Mouse (Mus musculus) mouse trophoblast stem cell (cell line): Measurements from ENCODE around the gene Znhit2.

Source experiments
- in situ Hi-C, 2 experiments: fragments of 300-500 bp; cut with MseI, MboI; formaldehyde crosslinking; loops; 2 replicates in 1 of 2; 3 replicates in 1 of 2; pipeline ENCODE4 v1.15.1; 2025

Gene Znhit2

DNA sequence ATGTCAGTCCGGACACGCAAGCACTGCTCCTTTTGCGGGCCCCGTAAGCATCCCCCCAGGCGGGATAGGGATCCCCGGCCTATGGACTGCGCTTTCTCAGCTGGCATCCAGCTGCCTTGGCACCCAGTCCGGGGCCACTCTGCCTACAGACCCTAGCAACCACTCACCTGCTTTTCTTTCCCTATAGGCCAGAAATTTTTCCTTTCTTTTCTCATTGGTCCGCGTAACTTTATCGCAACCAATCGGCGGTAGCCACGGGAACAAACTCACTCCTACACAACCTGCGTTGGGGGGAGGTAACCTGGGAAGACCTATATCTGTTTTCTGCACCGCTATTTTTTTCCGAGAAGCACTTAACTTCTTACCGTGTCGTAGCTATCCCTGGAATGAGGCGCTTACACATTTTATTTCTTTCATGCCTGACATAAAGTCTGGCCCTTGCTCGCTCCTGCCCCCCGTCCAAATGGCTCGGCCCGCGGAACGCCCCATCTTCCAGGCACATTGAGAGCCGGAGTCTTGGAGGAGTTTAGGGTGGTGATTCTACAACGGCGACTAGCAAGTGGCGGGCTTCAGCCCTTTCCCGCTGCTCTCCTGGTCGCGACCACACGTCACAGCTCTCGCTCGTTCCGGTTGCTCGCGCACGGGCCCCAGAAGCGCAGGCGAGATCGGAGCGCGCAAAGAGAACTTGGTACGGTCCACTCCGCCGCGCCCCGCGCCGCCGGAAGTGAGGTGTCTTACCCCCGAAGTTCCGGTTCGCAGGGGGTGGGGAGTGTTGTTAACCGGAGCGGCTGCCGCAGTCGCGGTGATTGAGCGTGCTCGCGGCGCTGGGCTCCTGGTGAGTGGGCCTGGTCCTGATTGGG lies 14.5 kb upstream of the Znhit2 start, which contains the start of gene Syvn1:
TSS of gene Syvn1 (plus strand) at position 283 of the 860 bp plus-strand sequence.
- in situ Hi-C loops, result no loop called here

DNA sequence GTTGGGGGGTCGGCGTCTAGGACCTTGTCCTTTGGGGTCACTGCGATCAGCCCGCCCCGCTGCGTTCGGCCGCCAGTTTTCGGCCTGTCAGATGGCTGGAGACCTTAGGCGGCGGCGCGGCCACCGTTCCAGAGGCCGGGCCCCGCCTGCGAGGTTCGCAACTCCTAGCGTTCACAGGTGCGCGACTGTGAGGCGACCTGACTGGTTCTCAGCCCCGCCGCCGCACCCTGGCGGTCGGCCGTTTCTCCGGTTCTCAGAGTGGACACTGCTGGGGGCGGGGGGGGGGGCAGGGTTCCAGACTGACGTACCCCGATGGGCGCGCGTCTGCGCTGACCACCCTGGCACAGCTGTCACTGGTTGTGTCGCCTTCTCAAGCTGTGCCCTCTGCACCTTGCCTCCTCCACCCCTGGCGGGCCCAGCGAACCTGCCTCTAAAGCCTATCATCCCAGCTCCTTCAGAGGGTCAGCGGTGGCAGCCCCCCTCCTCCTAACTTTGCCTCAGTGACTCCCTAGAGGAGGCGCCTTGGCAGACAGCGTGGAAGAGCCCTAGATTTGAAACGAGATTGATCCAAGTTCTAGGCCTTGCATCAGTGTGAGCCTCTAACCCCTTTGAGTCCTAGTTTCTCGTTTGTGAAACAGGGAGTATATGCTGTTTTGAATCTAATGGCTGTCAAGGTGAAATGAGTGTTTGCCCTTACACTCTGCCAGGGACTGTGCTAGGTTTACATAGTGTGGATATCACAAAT lies 13.7 kb upstream of the Znhit2 start:
- in situ Hi-C loops, result no loop called here

DNA sequence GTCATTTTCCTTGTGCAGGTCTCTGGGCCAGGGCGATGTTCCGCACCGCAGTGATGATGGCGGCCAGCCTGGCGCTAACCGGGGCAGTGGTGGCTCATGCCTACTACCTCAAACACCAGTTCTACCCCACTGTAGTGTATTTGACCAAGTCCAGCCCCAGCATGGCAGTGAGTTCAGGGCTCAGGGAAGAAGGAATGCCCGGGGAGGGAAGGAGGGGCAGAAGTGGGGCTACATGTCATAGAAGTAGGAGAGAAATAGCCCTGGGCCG lies 13.2 kb upstream of the Znhit2 start:
- in situ Hi-C loops, result no loop called here

DNA sequence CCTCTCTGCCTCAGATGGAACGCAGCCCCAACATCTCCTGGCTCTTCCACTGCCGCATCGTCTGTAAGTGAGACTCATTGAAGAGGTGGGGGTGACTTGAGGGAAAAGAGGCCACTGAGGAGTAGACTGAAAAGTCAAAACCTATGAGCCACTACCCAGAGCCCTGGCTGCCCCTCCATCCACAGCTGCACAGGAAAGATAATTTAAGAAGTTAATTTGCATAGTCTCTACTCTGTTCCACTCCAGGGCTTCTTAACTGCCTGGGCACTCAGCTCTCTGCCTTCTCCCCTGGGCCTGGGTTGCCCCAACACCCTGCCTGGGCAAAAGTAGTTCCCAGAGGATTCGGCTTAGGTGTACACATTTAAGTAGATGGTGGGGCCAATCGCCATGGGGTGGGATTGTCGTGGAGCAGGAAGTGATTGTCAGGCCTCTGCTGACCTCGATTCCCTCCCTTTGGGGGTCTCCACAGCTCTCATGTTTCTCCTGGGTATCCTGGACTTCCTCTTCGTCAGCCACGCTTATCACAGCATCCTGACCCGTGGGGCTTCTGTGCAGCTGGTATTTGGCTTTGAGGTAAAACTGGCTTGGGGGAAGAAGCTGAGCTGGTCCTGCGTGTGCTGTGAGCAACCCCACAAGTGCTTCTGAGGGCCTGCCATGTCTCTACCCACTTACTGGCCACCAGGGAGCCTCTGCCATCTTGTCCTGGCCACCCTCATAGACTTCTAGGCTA lies 12.1 kb upstream of the Znhit2 start:
- in situ Hi-C loops, result no loop called here

DNA sequence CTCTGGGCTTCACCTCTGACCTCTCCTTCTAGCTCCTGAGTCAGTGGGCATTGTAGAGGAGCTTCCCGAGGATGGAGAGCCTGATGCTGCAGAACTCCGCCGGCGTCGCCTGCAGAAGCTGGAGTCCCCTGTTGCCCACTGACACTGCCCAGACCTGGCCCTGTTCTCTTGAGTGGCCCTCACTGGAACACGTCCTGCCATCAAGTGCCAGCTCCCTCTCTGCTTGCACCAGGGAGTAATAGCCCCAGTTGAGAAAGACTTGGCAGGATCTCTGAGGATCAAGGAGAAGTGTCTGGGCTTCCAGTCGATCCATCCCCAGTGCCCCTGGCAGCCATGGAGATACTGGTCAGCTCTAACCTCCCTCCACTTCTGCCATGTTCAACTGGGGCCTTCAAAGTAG lies 8.5 kb upstream of the Znhit2 start:
- in situ Hi-C loops, result no loop called here

DNA sequence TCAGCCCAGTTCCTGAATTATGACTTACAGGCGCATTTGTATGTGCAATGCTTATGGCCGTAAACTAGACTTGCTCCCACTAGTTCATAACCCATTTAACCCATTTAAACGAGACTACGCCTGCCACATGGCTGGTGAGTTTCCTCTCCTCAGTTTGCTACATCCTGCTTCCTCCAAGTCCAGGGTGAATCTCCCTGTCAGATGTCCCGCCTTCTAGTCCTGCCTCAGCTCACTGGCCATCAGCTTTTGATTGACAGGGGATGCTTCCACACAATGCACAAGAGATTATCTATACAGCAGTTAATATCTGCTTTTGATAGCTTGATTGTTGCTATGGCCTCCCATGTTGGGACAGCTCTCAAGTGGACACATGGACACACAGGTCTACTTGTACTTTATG lies 6.7 kb upstream of the Znhit2 start:
- in situ Hi-C loops, result no loop called here

DNA sequence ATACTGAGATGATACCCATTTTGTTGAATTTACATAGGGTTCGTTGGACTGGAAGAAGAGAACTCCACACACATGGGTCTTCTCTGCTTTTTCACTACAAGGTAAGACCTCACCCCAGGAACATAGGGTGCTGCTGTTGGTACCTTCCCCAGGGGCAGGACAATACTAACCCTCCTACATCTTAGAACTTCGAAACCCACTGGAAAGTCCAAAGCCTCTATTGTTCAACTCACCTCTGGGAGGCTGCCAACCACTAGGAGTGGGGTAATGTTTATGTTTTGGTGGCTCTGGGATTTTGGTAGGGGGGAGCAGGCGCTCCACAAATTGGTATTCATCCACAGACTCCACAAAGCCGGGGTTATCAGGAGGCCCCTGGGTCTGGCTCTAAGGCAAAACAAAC lies 4.3 kb upstream of the Znhit2 start:
- in situ Hi-C loops, result no loop called here

DNA sequence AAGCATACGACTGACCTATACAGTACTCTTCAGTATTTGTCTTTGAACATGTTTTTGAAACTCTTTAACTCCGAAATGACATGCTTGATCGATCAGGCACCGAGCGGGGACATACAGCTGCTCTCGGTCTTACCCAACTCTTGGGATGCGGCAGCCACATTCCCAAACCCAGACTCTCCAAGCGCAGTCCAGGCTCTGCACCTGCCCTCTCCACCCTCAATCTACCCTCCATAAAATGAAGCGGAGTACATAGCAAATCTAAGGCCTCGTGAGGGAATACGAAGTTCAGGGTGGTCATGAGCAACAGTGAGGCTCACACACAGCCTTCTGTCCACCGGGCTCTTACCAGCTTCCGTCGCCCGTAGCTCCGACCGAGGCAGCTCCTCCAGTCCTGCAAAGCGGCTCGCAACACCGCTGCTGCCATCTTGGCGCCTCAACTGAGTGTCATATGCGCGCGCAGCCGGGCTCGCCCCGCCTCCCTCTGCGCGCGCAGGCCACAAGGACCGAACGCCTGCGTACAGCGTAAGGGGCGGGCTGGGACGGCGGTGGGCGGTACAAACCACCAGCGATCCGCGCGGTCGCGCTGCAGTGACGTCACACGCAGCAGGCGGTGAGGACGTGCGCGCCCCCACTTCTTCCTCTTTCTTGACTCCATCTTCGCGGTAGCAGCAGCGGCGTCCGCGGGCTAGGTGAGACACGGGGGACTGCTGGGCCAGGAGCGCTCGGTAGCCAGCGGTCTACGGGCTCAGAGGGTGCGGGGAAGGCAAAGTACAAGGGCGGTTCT lies 3.5 kb upstream of the Znhit2 start, which contains the start of the genes Mrpl49 and Fau:
TSS of gene Mrpl49 (minus strand) at position 473 of the 784 bp plus-strand sequence.
TSS of gene Fau (plus strand) at position 532 of the 784 bp plus-strand sequence.
- in situ Hi-C loops, result no loop called here

DNA sequence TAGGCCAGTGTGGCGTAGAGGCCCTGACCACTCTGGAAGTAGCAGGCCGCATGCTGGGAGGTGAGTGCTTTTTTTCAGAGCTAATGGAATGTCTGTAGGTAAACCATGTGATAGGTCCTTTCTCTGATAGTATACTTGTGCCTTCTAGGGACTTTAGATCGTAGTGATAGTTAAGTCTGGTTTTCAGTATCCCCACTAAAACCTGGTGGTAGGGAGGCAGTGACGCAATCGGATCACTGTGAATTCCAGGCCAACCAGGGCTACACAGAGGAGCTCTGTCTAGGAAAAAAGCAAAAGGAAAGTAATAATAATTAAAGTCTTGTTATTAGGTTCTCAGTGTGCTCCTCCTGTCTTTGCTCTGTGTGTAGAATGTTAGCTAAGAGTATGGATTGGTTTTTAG lies 2.5 kb upstream of the Znhit2 start:
- in situ Hi-C loops, result no loop called here

DNA sequence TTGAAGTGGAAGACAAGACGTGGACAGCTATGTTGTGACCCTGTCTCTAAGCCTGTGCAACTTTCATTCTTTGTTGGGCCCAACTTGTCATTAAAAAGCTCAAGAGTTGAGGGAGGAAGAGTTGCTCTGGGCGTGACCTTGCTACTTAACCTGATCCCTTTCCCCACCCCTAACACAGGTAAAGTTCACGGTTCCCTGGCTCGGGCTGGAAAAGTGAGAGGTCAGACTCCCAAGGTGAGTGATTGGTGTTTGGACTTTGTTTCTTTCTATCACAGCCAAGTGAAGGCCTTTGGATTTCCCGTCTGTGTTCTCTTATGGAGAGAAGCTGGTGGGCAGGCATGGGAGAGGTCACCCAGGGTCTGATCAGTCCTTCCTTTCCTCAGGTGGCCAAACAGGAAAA lies 2.0 kb upstream of the Znhit2 start:
- in situ Hi-C loops, result no loop called here

DNA sequence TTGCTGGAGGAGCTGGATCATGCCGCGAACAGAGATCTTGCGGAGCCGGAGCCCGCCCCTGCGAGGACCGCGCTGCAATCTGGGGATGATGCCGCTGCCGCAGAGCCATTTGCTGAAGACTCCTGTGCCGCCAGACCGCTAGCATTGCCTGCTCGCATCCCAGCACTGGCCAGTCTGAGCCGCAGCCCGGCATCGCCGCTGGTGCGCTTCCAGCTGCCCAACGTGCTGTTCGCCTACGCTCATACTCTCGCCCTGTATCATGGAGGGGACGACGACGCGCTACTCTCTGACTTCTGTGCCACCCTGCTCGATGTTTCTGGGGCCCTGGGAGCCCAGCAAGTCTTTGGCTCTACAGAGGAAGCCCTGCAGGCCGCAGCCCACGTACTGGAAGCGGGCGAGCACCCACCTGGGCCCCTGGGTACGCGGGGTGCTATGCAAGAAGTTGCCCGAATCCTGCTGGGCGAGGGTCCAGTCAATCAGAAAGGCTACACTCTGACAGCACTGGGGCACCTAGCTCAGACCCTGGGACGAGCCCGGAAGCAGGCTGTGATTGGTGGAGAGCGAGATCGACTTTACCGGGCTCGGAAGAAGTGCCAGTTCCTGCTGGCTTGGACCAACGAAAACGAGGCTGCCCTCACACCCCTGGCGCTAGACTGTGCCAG lies 780 bp downstream of the Znhit2 start:
- in situ Hi-C loops, result no loop called here

DNA sequence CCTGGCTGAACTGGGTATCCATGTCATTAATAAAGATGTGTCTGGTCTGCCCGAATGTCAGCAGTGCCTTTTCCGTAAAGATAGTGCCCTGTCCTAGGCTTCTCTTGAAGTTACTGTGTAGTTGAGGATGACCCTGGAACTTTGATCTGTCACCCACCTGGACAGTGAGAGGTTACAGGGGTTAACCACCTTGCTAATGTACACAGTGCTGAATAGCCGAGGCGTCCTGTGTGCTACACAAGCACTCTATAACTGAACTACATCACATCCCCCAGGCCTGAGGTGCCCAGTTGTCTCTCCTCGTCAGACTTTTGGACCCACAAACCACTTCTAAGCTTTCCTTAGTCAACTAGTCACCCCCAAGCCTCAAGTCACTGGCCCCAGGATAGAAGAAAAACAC lies 1.4 kb downstream of the Znhit2 start:
- in situ Hi-C loops, result no loop called here

DNA sequence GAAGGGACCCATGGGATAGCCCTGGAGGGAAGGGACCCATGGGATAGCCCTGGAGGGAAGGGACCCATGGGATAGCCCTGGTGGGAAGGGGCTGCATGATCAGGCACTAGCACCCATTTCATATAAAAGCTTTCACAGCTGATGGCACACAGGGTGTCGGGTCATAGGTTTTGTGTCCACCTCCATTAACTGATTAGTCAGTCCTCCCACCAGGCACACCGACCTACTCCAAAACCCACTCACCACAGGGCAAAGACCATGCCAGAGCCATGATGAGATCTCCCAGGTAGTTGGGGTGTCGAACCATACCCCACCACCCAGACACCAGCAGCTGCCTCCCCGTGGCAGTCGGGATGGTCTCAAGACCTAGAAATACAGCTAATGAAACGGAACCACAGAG lies 2.1 kb downstream of the Znhit2 start:
- in situ Hi-C loops, result no loop called here

DNA sequence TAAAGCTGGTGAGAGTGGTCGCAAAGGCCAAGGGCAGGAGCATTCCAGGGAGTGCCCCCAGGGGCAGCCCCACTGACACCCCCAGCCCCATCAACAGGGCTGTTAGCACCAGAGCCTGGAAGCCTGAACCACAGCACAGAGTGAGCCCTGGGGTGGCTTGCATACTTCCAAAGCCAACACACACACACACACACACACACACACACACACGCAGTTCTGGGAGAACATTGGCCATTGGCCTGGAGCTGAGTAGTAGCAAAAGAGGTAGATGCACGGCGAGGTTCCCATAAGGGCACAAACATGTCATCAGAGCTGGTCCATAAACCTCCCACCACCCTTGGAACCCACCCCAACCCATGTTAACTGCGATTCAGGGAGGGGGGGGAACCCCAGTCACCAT lies 5.6 kb downstream of the Znhit2 start:
- in situ Hi-C loops, result no loop called here

DNA sequence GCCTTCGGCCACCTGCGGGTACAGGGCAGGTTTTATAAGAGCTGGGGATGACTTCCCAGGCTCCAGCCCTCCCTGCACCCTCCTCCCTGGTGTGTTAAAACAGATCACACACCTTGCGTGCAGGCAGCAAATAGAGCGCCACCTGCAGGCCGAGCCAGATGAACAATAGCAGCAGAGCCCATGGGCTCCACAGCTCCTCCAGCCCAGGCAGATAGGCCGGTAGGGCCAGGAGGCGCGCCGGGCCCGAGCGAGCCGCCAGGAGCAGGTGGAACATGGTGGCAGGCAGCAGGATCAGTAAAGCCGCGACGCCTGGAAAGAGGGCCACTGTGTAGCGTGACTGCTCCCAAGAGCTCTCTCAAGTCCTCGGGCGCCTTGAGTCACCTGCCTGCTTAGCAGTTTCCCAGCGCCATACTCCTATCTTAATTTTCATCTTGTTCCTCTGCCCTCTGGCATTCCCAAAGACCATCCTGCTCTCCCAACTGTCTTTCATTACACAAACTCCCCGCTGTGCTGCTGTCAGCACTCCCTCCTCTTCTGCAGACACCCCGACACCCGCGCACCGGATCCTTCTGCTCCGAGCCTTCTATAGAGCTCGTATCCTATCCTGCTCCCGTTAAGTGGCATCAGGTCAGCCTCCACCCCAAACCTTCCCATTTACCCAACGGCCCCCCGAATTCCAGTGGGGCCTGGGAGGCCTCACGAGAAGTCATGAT lies 6.2 kb downstream of the Znhit2 start:
- in situ Hi-C loops, result no loop called here

DNA sequence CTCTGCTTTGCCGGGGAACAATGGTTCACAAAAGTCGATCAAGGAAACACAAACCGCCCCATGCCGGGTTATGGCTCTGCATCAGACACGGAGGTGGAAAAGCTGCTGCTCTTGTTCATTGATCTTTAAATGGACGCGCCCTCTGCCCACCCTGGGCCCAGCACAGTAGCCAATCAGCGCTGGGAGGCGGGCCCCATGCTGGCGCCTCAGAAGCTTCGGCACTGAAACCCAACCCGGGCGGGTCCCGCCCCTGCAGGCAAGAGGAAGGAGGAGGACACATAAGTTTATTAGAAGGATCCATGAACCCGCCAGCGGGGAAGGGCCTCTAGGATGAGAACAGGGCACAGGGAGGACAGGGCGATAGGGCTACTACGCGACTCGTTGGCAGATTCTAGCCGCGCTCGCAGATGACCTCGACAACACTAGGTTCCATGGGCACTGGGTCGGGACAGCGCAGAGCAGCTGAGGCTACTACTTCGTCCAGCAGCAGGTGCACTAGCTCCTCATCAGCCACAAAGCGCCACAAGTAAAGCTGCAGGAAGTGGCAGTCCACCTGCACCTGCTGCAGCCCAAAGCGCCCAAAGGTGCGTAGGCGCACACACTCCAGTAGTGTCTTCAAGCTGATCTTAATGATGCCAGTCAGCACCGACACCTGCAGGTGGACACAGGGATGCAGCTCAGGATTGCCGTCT lies 6.9 kb downstream of the Znhit2 start, which contains the start of gene Tm7sf2:
TSS of gene Tm7sf2 (minus strand) at position 650 of the 692 bp plus-strand sequence.
- in situ Hi-C loops, result no loop called here

DNA sequence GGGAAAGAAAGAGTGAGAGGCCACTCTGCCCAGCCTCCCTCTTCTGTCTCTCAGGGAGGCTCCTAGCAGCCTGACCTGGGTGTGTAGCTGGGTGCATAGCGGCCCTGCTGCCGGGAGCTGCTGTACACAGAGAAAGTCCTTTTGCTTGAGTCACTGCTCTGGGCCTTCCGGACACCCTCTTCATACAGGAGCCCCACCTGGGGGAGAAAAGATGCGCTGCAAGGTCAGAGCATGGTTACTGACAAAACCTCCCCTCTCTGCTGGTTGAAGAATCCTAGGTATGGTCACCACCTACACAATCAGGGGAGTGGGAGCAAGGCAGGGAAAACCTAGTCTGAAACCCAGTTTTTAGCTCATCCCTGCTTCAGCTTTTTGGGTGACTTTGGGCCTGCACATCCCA lies 8.0 kb downstream of the Znhit2 start:
- in situ Hi-C loops, result no loop called here

DNA sequence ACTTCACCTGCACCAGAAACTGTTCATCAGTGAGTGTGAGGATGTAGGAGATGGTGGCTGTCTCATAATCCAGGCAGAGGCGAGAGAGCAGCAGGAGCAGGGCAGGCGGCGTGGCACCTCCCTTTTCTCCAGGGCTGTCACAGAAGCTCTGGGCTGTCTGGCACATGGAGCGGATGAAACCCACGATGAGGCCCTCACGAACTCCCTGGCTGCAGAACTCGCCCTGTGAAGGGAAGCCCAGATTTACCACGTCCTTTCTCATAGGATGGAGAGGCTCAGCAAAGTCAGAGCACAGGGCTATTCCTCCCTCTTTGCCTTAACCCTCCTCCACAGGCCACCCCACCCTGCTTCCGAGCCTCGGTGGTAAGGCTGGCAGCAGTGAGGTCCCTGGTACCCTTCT lies 8.9 kb downstream of the Znhit2 start:
- in situ Hi-C loops, result no loop called here

DNA sequence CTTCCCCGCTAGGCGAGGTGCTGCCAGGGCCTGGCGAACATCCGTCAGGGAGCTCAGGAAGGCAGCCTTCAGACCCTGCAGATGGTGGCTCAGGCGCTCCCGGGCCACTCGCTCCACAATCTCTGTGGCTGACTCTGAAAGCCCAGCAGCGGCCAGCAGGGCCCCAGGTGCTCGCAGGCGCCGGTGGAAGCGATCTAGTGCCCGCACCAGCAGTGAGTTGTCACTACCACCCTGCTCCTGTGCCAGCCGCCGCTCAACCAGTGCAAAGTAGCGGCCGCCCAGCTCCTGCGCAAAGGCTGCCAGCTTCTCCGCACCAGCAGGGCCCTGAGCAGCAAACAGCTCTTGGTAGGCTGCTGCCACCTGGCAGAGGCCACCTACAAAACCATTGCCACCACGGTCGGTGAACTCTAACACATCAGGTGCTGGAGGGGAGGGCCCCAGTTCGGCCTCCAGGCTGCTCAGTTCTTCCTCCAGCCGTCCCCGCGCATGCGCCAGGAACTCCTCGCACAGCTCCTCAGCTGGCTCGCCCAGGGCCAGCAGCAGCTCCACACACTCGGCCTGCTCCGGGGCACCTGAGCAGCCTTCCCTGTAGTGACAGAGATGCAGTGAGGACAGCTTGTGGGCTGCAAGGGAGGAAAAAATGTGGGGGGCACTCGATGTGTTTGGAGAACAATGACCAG lies 9.7 kb downstream of the Znhit2 start:
- in situ Hi-C loops, result no loop called here
